Mouse (Mus musculus): Measurements from ENCODE around the gene Tlr7. TPM values are rescaled to one million over a fixed set of nuclear protein-coding genes. Genes with fewer than 3 reads are reported as not detected.
"Not testable (repeated sequence)": the region's sequence is repeated elsewhere in the genome, so short reads cannot be mapped to it uniquely, and the experiment has no call there.

Tlr7 gene
- total RNA-seq (2014; fragmentation: Nextera tagmentation): 0.35 and 0.69 TPM in 2 replicates
- total RNA-seq (2017): not detected in 2 replicates

GRCm38 (mm10) chrX:167330399-167330798, at the start of gene Tlr7:
Gene Tlr7, minus strand, starts transcription at chrX:167330558.
- ATAC-seq (replicated peaks; ENCODE audit: low FRiP score, low TSS enrichment, poor library complexity, severe bottlenecking): no peak

DNA sequence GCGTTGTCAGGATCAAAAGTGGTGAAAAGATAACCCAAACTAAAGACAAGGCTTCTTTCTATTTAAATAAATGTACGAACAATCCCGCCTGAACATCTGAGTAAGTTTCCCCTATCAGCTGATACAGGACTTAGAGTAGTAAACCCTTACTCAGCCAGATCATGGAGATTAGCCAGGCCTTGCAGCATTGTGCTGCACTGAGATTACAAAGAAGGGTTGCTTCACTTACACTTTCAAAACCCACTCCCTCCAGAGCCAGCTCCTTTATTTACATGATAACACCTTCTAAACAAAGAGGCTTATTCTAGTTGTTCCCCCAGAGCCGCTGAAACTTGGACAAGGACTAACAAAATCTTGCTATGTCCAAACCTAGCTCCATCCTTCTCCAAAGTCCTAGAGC, 49.7 kb upstream of the Tlr7 start:
- ATAC-seq (replicated peaks; ENCODE audit: low FRiP score, low TSS enrichment, poor library complexity, severe bottlenecking): peak; percentile 77

GRCm38 (mm10) chrX:167361231-167361630, 30.9 kb upstream of the Tlr7 start:
- not testable (repeated sequence) for ATAC-seq (replicated peaks; ENCODE audit: low FRiP score, low TSS enrichment, poor library complexity, severe bottlenecking)

DNA sequence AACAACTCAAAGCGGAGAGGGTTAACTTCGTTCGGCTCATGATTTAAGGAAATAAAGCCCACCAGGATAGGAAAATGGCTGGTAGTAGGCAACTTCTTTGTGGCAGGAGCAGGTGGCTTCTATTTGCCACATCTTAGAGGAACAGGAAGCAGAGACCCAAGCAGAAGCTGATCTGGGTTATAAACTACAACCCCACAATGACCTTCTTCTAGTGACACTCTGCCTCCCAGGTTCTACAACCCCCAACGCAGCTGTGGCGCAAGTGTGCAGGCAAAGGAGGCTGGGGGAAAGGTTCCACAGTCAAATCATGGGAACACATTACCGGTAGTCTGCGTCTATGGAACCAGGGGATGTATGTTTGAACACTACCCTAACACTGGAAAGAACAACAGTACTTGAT, 29.3 kb upstream of the Tlr7 start:
- no peak for ATAC-seq (replicated peaks; ENCODE audit: low FRiP score, low TSS enrichment, poor library complexity, severe bottlenecking)

DNA sequence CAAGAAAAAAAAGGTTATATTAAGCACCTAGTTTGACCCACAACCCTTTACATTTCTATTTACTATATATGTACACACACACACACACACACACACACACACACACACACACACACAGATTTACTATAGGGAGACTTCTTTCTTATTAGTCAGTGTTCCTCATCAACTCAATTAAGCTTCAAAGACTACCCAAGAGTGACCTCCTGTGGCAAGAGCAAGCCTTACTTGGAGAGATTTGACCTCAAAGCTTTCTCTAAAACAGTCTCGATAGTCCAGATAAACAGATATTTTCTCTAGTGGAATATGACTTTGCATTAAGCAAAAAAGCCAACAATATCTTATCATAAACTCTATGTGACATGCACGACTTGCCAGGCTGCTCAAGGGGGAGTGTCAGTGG, 27.1 kb upstream of the Tlr7 start:
- peak; percentile 68; the same call in 1 of the 2 replicates for ATAC-seq (replicated peaks; ENCODE audit: low FRiP score, low TSS enrichment, poor library complexity, severe bottlenecking)

DNA sequence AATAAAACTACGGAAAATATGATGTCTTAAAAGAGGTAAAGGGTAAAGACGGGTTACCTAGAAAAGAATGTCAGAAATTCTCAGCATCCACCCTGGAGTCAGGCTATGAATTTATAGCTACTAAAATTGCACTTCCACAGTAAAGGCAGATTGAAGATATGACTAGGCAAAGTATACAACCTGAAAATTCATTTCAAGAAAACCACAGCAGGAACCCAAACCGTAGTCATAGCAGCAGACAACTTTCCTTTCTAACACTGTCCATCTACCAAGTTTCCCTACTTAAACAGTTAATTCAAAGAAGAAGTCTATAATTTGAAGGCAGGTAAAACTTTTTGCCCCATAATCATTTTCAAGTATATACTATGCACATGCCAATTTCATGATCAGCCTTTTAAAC, 25.6 kb upstream of the Tlr7 start:
- no peak for ATAC-seq (replicated peaks; ENCODE audit: low FRiP score, low TSS enrichment, poor library complexity, severe bottlenecking)

DNA sequence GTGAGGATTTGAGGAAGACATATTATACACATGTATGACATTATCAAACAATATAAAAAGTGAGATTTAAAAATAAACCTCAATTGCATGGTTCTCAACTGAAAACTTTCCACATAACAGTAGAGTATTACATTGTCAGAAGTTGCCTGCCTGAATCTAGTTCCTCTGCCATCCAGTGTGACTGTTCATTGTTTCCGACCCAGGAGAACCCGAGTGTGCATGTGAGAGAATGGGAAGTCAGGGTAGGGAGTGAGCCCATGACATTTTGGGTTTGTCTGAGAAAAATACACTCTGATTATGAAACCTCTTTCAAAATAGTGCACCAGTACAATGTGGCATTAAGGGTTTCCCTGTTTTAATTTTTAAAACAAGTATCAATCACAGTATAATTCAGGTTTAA, 23.3 kb upstream of the Tlr7 start:
- ATAC-seq (replicated peaks; ENCODE audit: low FRiP score, low TSS enrichment, poor library complexity, severe bottlenecking): no peak

GRCm38 (mm10) chrX:167346440-167346839, 16.1 kb upstream of the Tlr7 start:
- ATAC-seq (replicated peaks; ENCODE audit: low FRiP score, low TSS enrichment, poor library complexity, severe bottlenecking): no peak

GRCm38 (mm10) chrX:167344356-167344755, 14.0 kb upstream of the Tlr7 start:
- no peak for ATAC-seq (replicated peaks; ENCODE audit: low FRiP score, low TSS enrichment, poor library complexity, severe bottlenecking)

- no peak for ATAC-seq (replicated peaks; ENCODE audit: low FRiP score, low TSS enrichment, poor library complexity, severe bottlenecking)
Measured at GRCm38 (mm10) chrX:167341811-167342210, 11.5 kb upstream of the Tlr7 start.

- no peak for ATAC-seq (replicated peaks; ENCODE audit: low FRiP score, low TSS enrichment, poor library complexity, severe bottlenecking)
Measured at GRCm38 (mm10) chrX:167340190-167340589, 9.8 kb upstream of the Tlr7 start.

GRCm38 (mm10) chrX:167337990-167338389, 7.6 kb upstream of the Tlr7 start:
- no peak for ATAC-seq (replicated peaks; ENCODE audit: low FRiP score, low TSS enrichment, poor library complexity, severe bottlenecking)

- ATAC-seq (replicated peaks; ENCODE audit: low FRiP score, low TSS enrichment, poor library complexity, severe bottlenecking): no peak
Measured at GRCm38 (mm10) chrX:167334571-167334970, 4.2 kb upstream of the Tlr7 start.

GRCm38 (mm10) chrX:167332607-167333006, 2.2 kb upstream of the Tlr7 start:
- ATAC-seq (replicated peaks; ENCODE audit: low FRiP score, low TSS enrichment, poor library complexity, severe bottlenecking): no peak

- no peak for ATAC-seq (replicated peaks; ENCODE audit: low FRiP score, low TSS enrichment, poor library complexity, severe bottlenecking)
Measured at GRCm38 (mm10) chrX:167330993-167331392, 635 bp upstream of the Tlr7 start.

- ATAC-seq (replicated peaks; ENCODE audit: low FRiP score, low TSS enrichment, poor library complexity, severe bottlenecking): no peak
Measured at GRCm38 (mm10) chrX:167329620-167330019, 738 bp downstream of the Tlr7 start.

GRCm38 (mm10) chrX:167329098-167329497, 1.3 kb downstream of the Tlr7 start:
- no peak for ATAC-seq (replicated peaks; ENCODE audit: low FRiP score, low TSS enrichment, poor library complexity, severe bottlenecking)

DNA sequence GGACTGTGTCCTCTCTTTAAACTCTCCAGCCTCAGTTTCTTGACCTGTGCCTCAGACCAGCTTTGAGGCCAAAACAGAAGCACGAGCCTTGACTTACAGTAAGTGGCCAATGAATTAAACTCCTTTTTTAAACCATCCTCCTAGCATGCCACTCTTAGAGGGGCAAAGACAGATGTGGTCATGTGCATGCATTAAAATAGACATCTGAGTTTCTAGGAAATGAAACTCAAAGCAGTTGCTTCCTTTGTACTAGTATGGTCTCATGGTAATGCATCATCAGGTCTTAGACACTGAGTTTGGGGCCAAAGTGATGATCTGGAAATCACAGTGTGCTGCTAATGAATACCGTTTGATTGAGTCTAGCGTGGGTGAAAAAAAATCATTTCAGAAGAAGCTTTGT, 1.8 kb downstream of the Tlr7 start:
- no peak for ATAC-seq (replicated peaks; ENCODE audit: low FRiP score, low TSS enrichment, poor library complexity, severe bottlenecking)

- no peak for ATAC-seq (replicated peaks; ENCODE audit: low FRiP score, low TSS enrichment, poor library complexity, severe bottlenecking)
Measured at GRCm38 (mm10) chrX:167323742-167324141, 6.6 kb downstream of the Tlr7 start.

DNA sequence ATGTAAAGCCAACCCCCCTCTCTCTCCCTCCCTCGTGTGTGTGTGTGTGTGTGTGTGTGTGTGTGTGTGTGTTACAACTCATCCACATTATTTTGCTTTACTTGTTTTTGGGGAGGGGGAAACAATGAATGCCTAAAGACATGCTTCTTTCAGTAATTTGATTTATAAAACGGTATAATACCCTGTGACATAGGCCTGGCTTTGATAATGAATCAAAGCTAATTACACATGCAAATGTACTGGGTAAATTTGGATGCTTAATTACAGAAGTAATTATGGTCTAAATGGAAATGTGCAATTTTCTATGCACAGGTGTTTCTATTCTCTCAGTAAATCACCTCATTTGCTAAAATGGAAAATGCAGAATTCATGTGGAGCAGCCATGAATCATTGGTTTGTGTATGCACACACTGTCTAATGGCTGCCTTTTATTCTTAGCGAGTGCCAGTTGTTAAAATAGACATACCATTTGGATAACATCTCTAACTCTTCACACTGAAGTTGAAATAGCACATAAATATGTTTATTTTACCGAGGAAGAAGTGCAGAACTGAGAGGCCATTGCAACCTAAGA, 9.0 kb downstream of the Tlr7 start:
- no peak for ATAC-seq (replicated peaks; ENCODE audit: low FRiP score, low TSS enrichment, poor library complexity, severe bottlenecking)

DNA sequence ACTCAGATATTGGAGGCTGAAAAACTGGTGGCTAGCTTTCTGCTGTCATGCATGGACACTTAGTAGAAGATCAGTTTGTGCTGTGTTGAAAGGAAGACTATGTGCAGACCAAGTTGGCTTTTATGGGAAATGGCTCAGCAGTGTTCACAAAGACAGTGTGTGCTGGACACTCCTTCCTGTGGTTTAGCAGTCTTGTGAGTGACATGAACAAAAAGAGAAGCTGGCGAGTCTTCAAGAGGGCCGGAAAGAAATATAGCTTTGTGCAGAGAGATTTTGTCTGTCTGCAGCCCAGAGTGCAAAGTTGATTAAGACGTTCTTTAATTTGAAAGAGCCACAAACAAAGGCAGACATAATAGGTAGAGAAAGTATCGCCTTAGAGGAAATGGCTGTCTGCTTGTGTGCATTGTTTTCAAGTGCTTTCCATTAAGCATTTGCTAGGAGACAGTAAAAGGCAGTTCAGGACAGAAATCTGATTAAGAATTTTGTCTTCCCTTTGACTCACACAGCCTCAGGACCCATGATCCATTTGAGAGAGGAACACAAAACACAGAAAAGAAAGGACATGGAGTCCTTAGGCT, 11.4 kb downstream of the Tlr7 start:
- no peak for ATAC-seq (replicated peaks; ENCODE audit: low FRiP score, low TSS enrichment, poor library complexity, severe bottlenecking)

DNA sequence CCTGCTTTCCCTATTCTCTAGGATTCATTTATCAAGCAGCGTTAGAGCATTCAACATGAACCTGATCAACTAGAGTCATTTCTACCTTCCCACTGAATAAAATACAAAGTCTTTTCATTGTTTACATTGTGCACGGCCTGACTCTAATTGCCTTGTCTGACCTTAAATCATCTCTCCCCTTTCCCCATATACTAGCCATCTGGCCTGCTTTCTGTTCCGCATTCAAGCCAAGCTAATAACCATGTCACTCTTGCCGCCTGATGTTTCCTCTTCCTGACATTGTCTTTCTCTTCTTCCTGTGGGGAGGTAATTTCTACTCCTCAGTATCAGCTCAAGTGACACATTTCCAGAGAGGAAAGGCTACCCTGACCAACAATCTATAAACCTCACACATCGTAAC, 14.6 kb downstream of the Tlr7 start:
- ATAC-seq (replicated peaks; ENCODE audit: low FRiP score, low TSS enrichment, poor library complexity, severe bottlenecking): no peak

Data from megakaryocyte-erythroid progenitor cell, adult 5-6 weeks (primary cell).